8 mouse cellular contexts compared by ENCODE assay signal in genomic region chr8:57939177-57939855, GRCm38 (mm10).
DNase-seq lines count a peak whose midpoint lies in the region; ATAC-seq and TF ChIP-seq lines count a peak whose summit lies in the region.

No protein-coding gene starts in this region.

- DNase-seq in ovary, postnatal 10 days (ENCODE audit: low spot score) = peak; percentile 18
- no peak for DNase-seq in ovary, adult 18-20 months (ENCODE audit: low spot score)
- DNase-seq in cerebellum, postnatal 10 days = peak; percentile 82 to 85
- DNase-seq in frontal cortex, postnatal 36 days (ENCODE audit: low spot score in 2 of 2) = peak; percentile 57 to 81
- DNase-seq in kidney, adult 11 months = peak; percentile 49
- DNase-seq in left cerebral cortex, postnatal 36 days (ENCODE audit: low spot score in 2 of 2) = peak; percentile 46 to 60
- DNase-seq in midbrain, postnatal 0 days (ENCODE audit: low spot score) = peak; percentile 85

- no peak overlapping the region for H3K9ac ChIP-seq in midbrain, postnatal 0 days (replicated peaks; ENCODE audit: low read length, poor library complexity, severe bottlenecking)

- 12% methylated on average over 8 of the region's 8 CpGs for WGBS in midbrain, postnatal 0 days

- H3K4me3 ChIP-seq in midbrain, postnatal 0 days (ENCODE audit: low read depth, low read length) = no peak overlapping the region
- H3K4me3 ChIP-seq in testis, adult 2 months (ENCODE audit: control insufficient read depth, low read depth, low read length) = no peak overlapping the region

- no peaks in the 10 kb centered on the region for H3K4me1 ChIP-seq in midbrain, postnatal 0 days (ENCODE audit: insufficient read depth, low read length)
- peaks cover 2% of the 10 kb centered on the region; the same call in 1 of the 2 replicates for H3K4me1 ChIP-seq in testis, adult 2 months (ENCODE audit: control insufficient read depth, insufficient read depth, low read length)

- peak; percentile 93 for TF ChIP-seq CTCF in midbrain, postnatal 0 days (IDR thresholded peaks at IDR 0.05)
- peak; percentile 32; the same call in 1 of the 2 replicates for TF ChIP-seq CTCF in testis, adult 2 months (IDR thresholded peaks at IDR 0.05; ENCODE audit: control insufficient read depth, insufficient read depth, insufficient replicate concordance, low read depth, low read length)

- no peak overlapping the region for H3K27ac ChIP-seq in midbrain, postnatal 0 days (ENCODE audit: low read depth, low read length)
- no peak overlapping the region for H3K27ac ChIP-seq in testis, adult 2 months (ENCODE audit: control insufficient read depth, insufficient read depth, low read depth, low read length)

- no peak for TF ChIP-seq POLR2A in testis, adult 2 months (IDR thresholded peaks at IDR 0.05; ENCODE audit: control insufficient read depth, low read depth, low read length)

- peak; percentile 42; the same call in 1 of the 2 replicates for ATAC-seq in midbrain, postnatal 0 days (ENCODE audit: low FRiP score)

- H3K27me3 ChIP-seq in midbrain, postnatal 0 days (ENCODE audit: insufficient read depth, low read length) = no peaks in the 10 kb centered on the region
- H3K27me3 ChIP-seq in testis, adult 2 months (ENCODE audit: control insufficient read depth, insufficient read depth, low read length) = no peaks in the 10 kb centered on the region

- H3K36me3 ChIP-seq in midbrain, postnatal 0 days (ENCODE audit: insufficient read depth, low read length) = no peaks in the 10 kb centered on the region
- no peaks in the 10 kb centered on the region for H3K36me3 ChIP-seq in testis, adult 2 months (ENCODE audit: control insufficient read depth, insufficient read depth, low read length)

- intact Hi-C loops in left cerebral cortex, postnatal 36 days (cut with DNase I) = loop anchor here (10.0 kb wide), 1 partner anchor 945 kb away; no protein-coding TSS in a partner anchor

- no peaks in the 10 kb centered on the region for H3K9me3 ChIP-seq in midbrain, postnatal 0 days (ENCODE audit: low read length)

- 0 out of 2 replicates have a peak overlapping the region, but pooled peaks have one; percentile 12 for H3K4me2 ChIP-seq in midbrain, postnatal 0 days (ENCODE audit: low read depth, low read length, poor library complexity, severe bottlenecking)
